Mouse (Mus musculus) testis, adult 2 months (tissue): ENCODE data around the gene Babam2. TPM values are rescaled to one million over a fixed set of nuclear protein-coding genes. Genes with fewer than 3 reads are reported as not detected.

Experiments
- H3K27ac ChIP-seq: fragments of 200-500 bp; 2 replicates; pipeline ENCODE4 v1.5.1; 2012; ENCODE audit warnings: low read depth, low read length; ENCODE audit not compliant: control insufficient read depth, insufficient read depth
- H3K27me3 ChIP-seq: fragments of 200-500 bp; 2 replicates; pipeline ENCODE4 v1.6.1; 2012; ENCODE audit warnings: mild to moderate bottlenecking, low read length, moderate library complexity; ENCODE audit not compliant: control insufficient read depth, insufficient read depth
- H3K36me3 ChIP-seq: fragments of 200-500 bp; 2 replicates; pipeline ENCODE4 v1.6.1; 2012; ENCODE audit warnings: mild to moderate bottlenecking, low read length; ENCODE audit not compliant: control insufficient read depth, insufficient read depth
- H3K4me1 ChIP-seq: fragments of 200-500 bp; 2 replicates; pipeline ENCODE4 v1.6.1; 2012; ENCODE audit warnings: low read length; ENCODE audit not compliant: control insufficient read depth, insufficient read depth
- H3K4me3 ChIP-seq: fragments of 200-500 bp; 2 replicates; pipeline ENCODE4 v1.5.1; 2012; ENCODE audit warnings: low read depth, mild to moderate bottlenecking, low read length, moderate library complexity, mixed read lengths; ENCODE audit not compliant: control insufficient read depth
- CTCF ChIP-seq: fragments of 200-500 bp; IDR thresholded peaks from 2 replicates; pipeline ENCODE4 v1.5.1; 2012; ENCODE audit warnings: low read depth, mild to moderate bottlenecking, inconsistent platforms, low read length, moderate library complexity; ENCODE audit not compliant: control insufficient read depth, insufficient read depth, insufficient replicate concordance
- POLR2A ChIP-seq: fragments of 200-500 bp; IDR thresholded peaks from 2 replicates; pipeline ENCODE4 v1.6.1; 2012; ENCODE audit warnings: low read depth, mild to moderate bottlenecking, inconsistent platforms, low read length, moderate library complexity; ENCODE audit not compliant: control insufficient read depth
- polyA plus RNA-seq: library from polyadenylated mRNA; depleted of rRNA; stranded (reverse); fragments of >200 nt; gene quantifications from 2 replicates; pipeline ENCODE4 v1.2.3, GENCODE M21; 2012

The Babam2 gene
- polyA plus RNA-seq, 1 experiment, result 38.5 TPM

- H3K36me3 ChIP-seq, result no peaks in the 10 kb centered on the region
- H3K4me3 ChIP-seq, result no peak overlapping the region
- H3K27me3 ChIP-seq, result no peaks in the 10 kb centered on the region
- H3K27ac ChIP-seq, result no peak overlapping the region
- peaks cover 2% of the 10 kb centered on the region; the same call in 1 of the 2 replicates for H3K4me1 ChIP-seq
- TF ChIP-seq CTCF (no peak), POLR2A (no peak)
These were observed 373.3 kb downstream of the Babam2 start for GRCm38 (mm10) chr5:32070781-32071180.

- no peak overlapping the region for H3K27ac ChIP-seq
- TF ChIP-seq POLR2A (no peak), CTCF (no peak)
- peaks cover 2% of the 10 kb centered on the region; the same call in 1 of the 2 replicates for H3K4me1 ChIP-seq
- H3K27me3 ChIP-seq, result no peaks in the 10 kb centered on the region
- H3K4me3 ChIP-seq, result no peak overlapping the region
- H3K36me3 ChIP-seq, result no peaks in the 10 kb centered on the region
These were observed 373.8 kb downstream of the Babam2 start for GRCm38 (mm10) chr5:32071314-32071713.

- H3K27ac ChIP-seq, result no peak overlapping the region
- H3K4me3 ChIP-seq, result no peak overlapping the region
- H3K4me1 ChIP-seq, result peaks cover 2% of the 10 kb centered on the region; the same call in 1 of the 2 replicates
- no peak for TF ChIP-seq CTCF
- no peak for TF ChIP-seq POLR2A
- no peaks in the 10 kb centered on the region for H3K36me3 ChIP-seq
- H3K27me3 ChIP-seq, result no peaks in the 10 kb centered on the region
These were observed 374.3 kb downstream of the Babam2 start for GRCm38 (mm10) chr5:32071824-32072223.

GRCm38 (mm10) chr5:32072877-32073276 is 375.4 kb downstream of the Babam2 start:
- no peak for TF ChIP-seq CTCF
- TF ChIP-seq POLR2A, result no peak
- Histone ChIP-seq H3K36me3 (no peaks in the 10 kb centered on the region), H3K4me3 (no peak overlapping the region), H3K27ac (no peak overlapping the region), H3K27me3 (no peaks in the 10 kb centered on the region), H3K4me1 (peaks cover 2% of the 10 kb centered on the region; the same call in 1 of the 2 replicates)

DNA sequence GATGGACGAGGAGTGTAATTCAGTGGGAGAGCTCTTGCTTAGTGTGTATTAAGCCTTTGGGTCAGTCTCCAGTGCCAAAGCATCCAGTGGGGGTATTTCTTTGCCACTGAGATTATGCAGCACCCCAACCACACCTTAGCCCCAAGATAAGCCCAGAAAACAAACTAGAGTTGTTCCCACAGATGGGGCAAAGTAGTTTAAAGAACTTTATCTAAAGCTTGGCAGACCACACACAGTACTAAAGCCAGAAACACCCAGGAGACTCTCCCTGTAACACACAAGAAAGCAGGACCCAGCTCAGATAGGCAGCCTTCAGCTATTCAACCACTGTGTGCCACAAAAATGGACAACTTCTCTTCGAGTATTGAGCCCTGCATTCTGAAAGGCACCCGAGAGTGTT is 376.6 kb downstream of the Babam2 start:
- Histone ChIP-seq H3K4me3 (no peak overlapping the region), H3K36me3 (no peaks in the 10 kb centered on the region), H3K4me1 (no peaks in the 10 kb centered on the region), H3K27ac (no peak overlapping the region), H3K27me3 (no peaks in the 10 kb centered on the region)
- no peak for TF ChIP-seq CTCF
- TF ChIP-seq POLR2A, result no peak

DNA sequence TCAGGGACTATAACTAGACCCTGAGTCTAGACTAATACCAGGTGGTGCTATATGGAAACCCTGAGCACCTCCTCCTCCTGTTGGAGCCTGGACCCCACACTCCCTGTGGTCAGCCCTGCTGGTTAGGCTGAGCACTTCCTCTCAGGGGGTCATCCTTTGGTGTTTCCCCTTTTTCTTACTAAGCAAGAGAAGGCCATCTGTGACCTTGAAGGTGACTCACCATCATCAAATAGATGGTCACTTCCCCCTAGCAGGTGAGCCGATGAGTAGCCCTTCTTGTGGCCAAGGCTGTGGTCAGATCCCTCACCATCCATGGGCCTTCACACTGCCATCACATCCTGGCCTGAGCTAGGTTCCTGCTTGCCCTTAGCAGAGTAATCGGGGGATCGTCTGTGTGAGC is 379.7 kb downstream of the Babam2 start:
- Histone ChIP-seq H3K4me3 (no peak overlapping the region), H3K4me1 (no peaks in the 10 kb centered on the region), H3K27ac (no peak overlapping the region), H3K27me3 (no peaks in the 10 kb centered on the region), H3K36me3 (no peaks in the 10 kb centered on the region)
- no peak for TF ChIP-seq CTCF
- TF ChIP-seq POLR2A, result no peak

- H3K27me3 ChIP-seq, result no peaks in the 10 kb centered on the region
- no peaks in the 10 kb centered on the region for H3K4me1 ChIP-seq
- H3K4me3 ChIP-seq, result no peak overlapping the region
- H3K36me3 ChIP-seq, result no peaks in the 10 kb centered on the region
- TF ChIP-seq POLR2A (no peak), CTCF (no peak)
- no peak overlapping the region for H3K27ac ChIP-seq
These were observed 381.5 kb downstream of the Babam2 start for GRCm38 (mm10) chr5:32078986-32079385.
